Mouse (Mus musculus) kidney, postnatal 0 days (tissue): Measurements from ENCODE around the gene Tmem151a. TPM values are rescaled to one million over a fixed set of nuclear protein-coding genes. Genes with fewer than 3 reads are reported as not detected.
A peak's percentile ranks its signal among the peaks of the same experiment; 100 is the strongest.

ENCODE experiments used
- ATAC-seq: fragments of 200-750 bp; cut with Nextera tagmentation; replicated peaks from 2 replicates; pipeline ENCODE4 v1.8.0; 2017; ENCODE audit warnings: low read depth, moderate number of reproducible peaks, moderate TSS enrichment, moderate library complexity; ENCODE audit not compliant: low FRiP score
- DNase-seq: peaks from one replicate; pipeline ENCODE4 v3.0.0-alpha.2; 2016; ENCODE audit warnings: low spot score
- H3K27ac ChIP-seq: fragments of 300-500 bp; sonication (generic); 2 replicates; pipeline ENCODE4 v1.5.1; 2014; ENCODE audit warnings: mild to moderate bottlenecking
- H3K27me3 ChIP-seq: fragments of 300-500 bp; sonication (generic); 2 replicates; pipeline ENCODE4 v1.6.1; 2014; ENCODE audit warnings: low read length, mixed read lengths; ENCODE audit not compliant: insufficient read depth
- H3K36me3 ChIP-seq: fragments of 300-500 bp; sonication (generic); 2 replicates; pipeline ENCODE4 v1.6.1; 2014; ENCODE audit warnings: low read length, mixed read lengths; ENCODE audit not compliant: insufficient read depth
- H3K4me1 ChIP-seq: fragments of 300-500 bp; sonication (generic); replicated peaks from 2 replicates; pipeline ENCODE4 v1.6.1; 2014; ENCODE audit warnings: antibody characterized with exemption, low read length, mixed read lengths; ENCODE audit not compliant: insufficient read depth
- H3K4me2 ChIP-seq: fragments of 300-500 bp; sonication (generic); 2 replicates; pipeline ENCODE4 v1.6.1; 2014; ENCODE audit warnings: mild to moderate bottlenecking, low read length, moderate library complexity, mixed read lengths
- H3K4me3 ChIP-seq: fragments of 300-500 bp; sonication (generic); replicated peaks from 2 replicates; pipeline ENCODE4 v1.5.1; 2014; ENCODE audit warnings: low read depth, low read length
- H3K9ac ChIP-seq: fragments of 300-500 bp; sonication (generic); 2 replicates; pipeline ENCODE4 v1.6.1; 2014; ENCODE audit warnings: low read depth, low read length
- H3K9me3 ChIP-seq: fragments of 300-500 bp; sonication (generic); replicated peaks from 2 replicates; pipeline ENCODE4 v1.6.1; 2016; ENCODE audit warnings: low read length, inconsistent platforms, mixed read lengths
- CTCF ChIP-seq: IDR thresholded peaks from 2 replicates; pipeline ENCODE4 v1.5.1; 2016; ENCODE audit warnings: antibody characterized with exemption, low read depth, mild to moderate bottlenecking, moderate library complexity
- WGBS: fragments of 180-500 bp; shearing (Covaris S2); extraction: QIAGEN DNeasy Blood & Tissue Kit; methylation state at CpG from one replicate; pipeline ENCODE4 v1.1.7; 2014; 5-methylcytosine and 5-hydroxymethylcytosine counted together
- polyA plus RNA-seq: library from polyadenylated mRNA; unstranded; fragments of >200 nt; fragmentation: Nextera tagmentation; extraction: Ambion mirVana; gene quantifications from 2 replicates; pipeline ENCODE4 v1.2.1, GENCODE M21; 2015

Gene Tmem151a
- polyA plus RNA-seq, 1 experiment from 2014 or later, result 2.1 TPM

DNA sequence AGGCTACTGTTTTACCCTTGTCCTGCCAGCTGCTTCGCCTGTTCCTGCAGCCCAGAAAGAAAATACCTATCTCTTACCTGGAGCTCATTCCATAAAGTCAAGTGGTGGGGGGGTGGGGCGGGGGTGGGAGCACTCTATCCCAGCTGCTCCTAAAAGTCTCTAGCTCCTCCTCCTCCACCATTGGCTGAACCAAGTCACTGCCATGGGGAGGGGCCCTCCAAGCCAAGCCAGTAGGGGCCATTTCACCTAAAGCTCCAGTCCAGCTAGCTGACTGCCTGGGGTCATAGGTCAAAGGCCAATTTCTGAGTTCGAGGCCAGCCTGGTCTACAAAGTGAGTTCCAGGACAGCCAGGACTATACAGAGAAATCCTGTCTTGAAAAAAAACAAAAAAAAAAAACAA is 52.6 kb downstream of the Tmem151a start:
- Histone ChIP-seq H3K27me3 (no peaks in the 10 kb centered on the region), H3K4me2 (no peak overlapping the region), H3K9ac (no peak overlapping the region), H3K9me3 (no peaks in the 10 kb centered on the region), H3K36me3 (0 out of 2 replicates have a peak, but pooled peaks cover 13% of the 10 kb centered on the region), H3K4me1 (no peaks in the 10 kb centered on the region), H3K4me3 (no peak overlapping the region), H3K27ac (no peak overlapping the region)
- DNase-seq, result no peak
- 73% methylated on average over 3 of the region's 3 CpGs for WGBS
- no peak for ATAC-seq
- no peak for TF ChIP-seq CTCF

DNA sequence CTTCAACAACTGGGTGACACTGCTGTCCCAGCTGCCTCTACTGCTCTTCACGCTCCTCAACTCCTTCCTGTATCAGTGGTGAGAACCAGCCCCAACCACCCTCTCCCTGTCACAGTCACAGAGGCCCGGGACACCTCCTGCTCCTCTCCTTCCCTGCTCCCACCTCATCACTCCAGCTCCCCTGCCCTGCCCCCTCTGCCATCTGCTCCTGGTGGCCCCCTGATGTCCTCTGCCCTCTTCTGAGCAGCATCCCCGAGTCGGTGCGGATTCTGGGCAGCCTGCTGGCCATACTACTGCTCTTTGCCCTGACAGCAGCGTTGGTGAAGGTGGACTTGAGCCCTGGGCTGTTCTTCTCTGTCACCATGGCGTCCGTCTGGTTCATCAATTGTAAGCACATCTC is 59.2 kb downstream of the Tmem151a start:
- Histone ChIP-seq H3K9ac (no peak overlapping the region), H3K4me2 (no peak overlapping the region), H3K4me3 (no peak overlapping the region), H3K27ac (no peak overlapping the region), H3K9me3 (no peaks in the 10 kb centered on the region), H3K27me3 (no peaks in the 10 kb centered on the region), H3K4me1 (no peaks in the 10 kb centered on the region), H3K36me3 (0 out of 2 replicates have a peak, but pooled peaks cover 15% of the 10 kb centered on the region)
- WGBS, result 84% methylated on average over 8 of the region's 8 CpGs
- DNase-seq (no peak), ATAC-seq (no peak)
- TF ChIP-seq CTCF, result no peak

DNA sequence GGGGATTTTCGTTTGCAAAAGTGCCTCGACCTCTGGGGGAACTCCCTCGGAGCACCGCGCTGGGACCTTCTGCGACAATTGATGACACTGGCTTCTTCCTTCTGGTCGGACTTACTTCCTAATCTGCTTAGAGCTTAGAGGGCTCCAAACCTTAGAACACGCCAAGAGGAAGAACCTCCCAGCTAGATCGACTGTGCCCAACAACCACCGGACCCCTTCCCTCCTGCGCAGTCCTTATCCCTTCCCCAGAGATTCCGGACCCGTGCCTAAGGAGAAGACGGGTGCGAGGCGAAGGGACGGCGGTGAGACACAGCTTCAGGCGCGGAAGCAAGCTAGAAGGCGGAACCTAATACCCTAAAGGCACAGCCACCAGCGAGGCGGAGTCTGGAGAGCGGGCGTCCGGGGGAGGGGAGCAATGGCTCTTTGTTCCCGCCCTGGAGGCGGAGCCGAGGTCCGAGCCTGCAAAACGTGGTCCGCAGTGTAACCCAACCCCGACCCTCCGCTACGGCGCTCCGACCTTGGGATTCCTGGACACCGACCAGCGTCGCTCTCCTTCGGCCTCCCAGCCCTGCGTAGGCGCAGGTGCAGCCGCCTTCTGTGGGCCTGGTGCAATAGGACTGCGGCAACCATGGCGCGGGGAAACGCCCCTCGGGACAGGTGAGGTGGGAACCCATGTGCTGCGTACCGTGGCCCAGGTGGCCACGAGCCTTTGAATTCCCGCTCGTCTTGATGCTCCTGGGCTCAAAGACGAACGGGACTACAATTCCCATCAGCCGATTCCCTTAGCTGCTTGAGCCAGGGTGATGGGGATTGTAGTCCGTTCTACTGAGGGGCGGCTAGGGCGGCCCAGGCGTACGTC is 61.5 kb downstream of the Tmem151a start, which contains the start of gene Slc29a2:
TSS of gene Slc29a2 (plus strand) at position 240 of the 859 bp plus-strand sequence.
- peak within 1 kb of the TSS; percentile 53 for H3K4me3 ChIP-seq
- under 1% methylated on average over 62 of the region's 62 CpGs for WGBS
- H3K9me3 ChIP-seq, result no peaks in the 10 kb centered on the region
- H3K9ac ChIP-seq, result peak within 1 kb of the TSS; percentile 62
- H3K4me1 ChIP-seq, result no peaks in the 10 kb centered on the region
- peak; percentile 96 for DNase-seq
- no peaks in the 10 kb centered on the region for H3K27me3 ChIP-seq
- H3K36me3 ChIP-seq, result 0 out of 2 replicates have a peak, but pooled peaks cover 6% of the 10 kb centered on the region
- H3K4me2 ChIP-seq, result peak within 1 kb of the TSS; percentile 87
- peak; percentile 13; the same call in 1 of the 2 replicates for TF ChIP-seq CTCF
- H3K27ac ChIP-seq, result peak within 1 kb of the TSS; percentile 62
- peak; percentile 97 for ATAC-seq

DNA sequence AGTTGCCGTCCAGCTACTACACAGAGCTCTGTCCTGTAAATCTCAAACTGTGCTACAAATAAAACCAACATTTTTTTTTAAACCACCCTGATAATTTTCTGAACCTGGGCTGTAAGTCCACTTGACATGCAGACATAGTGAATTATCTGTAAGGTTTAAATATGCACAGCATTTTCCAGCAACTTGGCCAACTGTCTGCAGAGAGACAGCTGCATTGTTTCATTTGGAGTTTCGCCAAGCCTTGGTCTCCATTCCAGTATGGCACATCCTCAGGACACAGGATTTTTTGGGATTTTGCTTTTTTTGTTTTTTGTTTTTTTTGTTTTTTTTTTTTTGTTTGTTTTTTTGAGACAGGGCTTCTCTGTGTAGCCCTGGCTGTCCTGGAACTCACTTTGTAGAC is 63.9 kb downstream of the Tmem151a start:
- Histone ChIP-seq H3K27ac (no peak overlapping the region), H3K4me3 (no peak overlapping the region), H3K9me3 (no peaks in the 10 kb centered on the region), H3K27me3 (no peaks in the 10 kb centered on the region), H3K9ac (no peak overlapping the region), H3K36me3 (0 out of 2 replicates have a peak, but pooled peaks cover 4% of the 10 kb centered on the region), H3K4me2 (no peak overlapping the region), H3K4me1 (peaks cover 3% of the 10 kb centered on the region; the same call in 1 of the 2 replicates)
- no peak for TF ChIP-seq CTCF
- WGBS, result 77% methylated on average over 2 of the region's 2 CpGs
- no peak for ATAC-seq
- DNase-seq, result no peak

Other genes starting within 250 kb of the Tmem151a start
- gene Ccs, start 246.2 kb downstream of the Tmem151a start, polyA plus RNA-seq, result 72.9 and 82.1 TPM in 2 replicates
- gene Ccdc87, start 246.2 kb downstream of the Tmem151a start, polyA plus RNA-seq, result 0.04 TPM in 1 of 2 replicates, not detected in the other
- gene Ctsf, start 230.4 kb downstream of the Tmem151a start, polyA plus RNA-seq, result 79.8 and 80.6 TPM in 2 replicates
- 4.0 and 4.1 TPM in 2 replicates for gene Actn3, start 207.6 kb downstream of the Tmem151a start, polyA plus RNA-seq
- 8.7 and 9.5 TPM in 2 replicates for gene Zdhhc24, start 206.9 kb downstream of the Tmem151a start, polyA plus RNA-seq
- gene Bbs1, start 178.9 kb downstream of the Tmem151a start, polyA plus RNA-seq, result 4.9 and 5.0 TPM in 2 replicates
- 61.7 and 69.2 TPM in 2 replicates for gene Dpp3, start 157.2 kb downstream of the Tmem151a start, polyA plus RNA-seq
- 1.5 and 1.9 TPM in 2 replicates for gene Peli3, start 142.4 kb downstream of the Tmem151a start, polyA plus RNA-seq
- 132 and 137 TPM in 2 replicates for gene Mrpl11, start 123.4 kb downstream of the Tmem151a start, polyA plus RNA-seq
- not detected in 2 replicates for gene Npas4, start 95.2 kb downstream of the Tmem151a start, polyA plus RNA-seq
- 4.9 and 5.4 TPM in 2 replicates for gene Slc29a2, start 61.7 kb downstream of the Tmem151a start, polyA plus RNA-seq
- 57.1 and 64.2 TPM in 2 replicates for gene B4gat1, start 46.7 kb downstream of the Tmem151a start, polyA plus RNA-seq
- 1.1 and 1.3 TPM in 2 replicates for gene AC124502.3, start 46.6 kb downstream of the Tmem151a start, polyA plus RNA-seq
- gene Brms1, start 44.2 kb downstream of the Tmem151a start, polyA plus RNA-seq, result 40.2 and 44.0 TPM in 2 replicates
- 2.8 and 3.2 TPM in 2 replicates for gene Rin1, start 35.0 kb downstream of the Tmem151a start, polyA plus RNA-seq
- gene Cd248, start 17.5 kb downstream of the Tmem151a start, polyA plus RNA-seq, result 35.0 and 40.6 TPM in 2 replicates
- gene Yif1a, start 3.0 kb upstream of the Tmem151a start, polyA plus RNA-seq, result 129 and 132 TPM in 2 replicates
- 4.2 and 4.7 TPM in 2 replicates for gene Cnih2, start 13.0 kb upstream of the Tmem151a start, polyA plus RNA-seq
- gene Rab1b, start 21.5 kb upstream of the Tmem151a start, polyA plus RNA-seq, result 270 and 284 TPM in 2 replicates
- 18.1 and 20.2 TPM in 2 replicates for gene Klc2, start 33.0 kb upstream of the Tmem151a start, polyA plus RNA-seq
- gene Pacs1, start 187.6 kb upstream of the Tmem151a start, polyA plus RNA-seq, result 14.2 and 14.8 TPM in 2 replicates
- gene Sf3b2, start 209.9 kb upstream of the Tmem151a start, polyA plus RNA-seq, result 239 and 274 TPM in 2 replicates
- 2.2 and 2.7 TPM in 2 replicates for gene Gal3st3, start 212.8 kb upstream of the Tmem151a start, polyA plus RNA-seq